Comparison of ENCODE assay signal across 15 mouse cellular contexts in the genomic region with DNA sequence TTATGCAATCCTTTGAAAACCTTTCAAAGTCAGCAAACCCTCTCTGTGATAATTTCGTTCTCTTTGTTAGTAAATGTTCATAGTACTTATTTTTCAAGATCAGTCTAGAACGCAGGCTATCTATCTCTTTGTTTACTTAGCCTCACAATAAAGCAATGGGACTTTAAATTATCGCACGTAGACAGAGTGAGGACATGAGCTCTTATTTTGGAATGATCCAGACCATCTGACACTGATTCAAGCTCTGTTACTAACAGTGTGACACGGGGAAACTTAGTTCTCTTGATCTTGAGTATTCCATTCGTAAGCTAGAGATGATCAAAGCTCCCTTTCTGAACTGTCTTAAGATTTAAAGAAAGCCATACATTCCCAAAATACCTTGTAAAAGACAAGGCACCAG.
"Had no signal": no experiment of that assay in that cellular context is flagged by ENCODE, and none has a peak within 500 bp of the region (broad histone marks: within the 10 kb centered on the region; RNA-seq: fewer than 3 reads in every experiment).

No protein-coding gene starts in this region.

- H3K9me3 ChIP-seq: neural tube, embryonic 15.5 days; stomach, embryonic 15.5 days had no signal

- DNase-seq: retina, postnatal 1 day; right cerebral cortex, adult 18-20 months; right cerebral cortex, postnatal 14 days; right cerebral cortex, postnatal 25 days; right cerebral cortex, postnatal 4 days; spleen, adult 18-20 months; thymus, adult 18-20 months; thymus, adult 2 months; thymus, postnatal 14 days; thymus, postnatal 25 days; thymus, postnatal 36 days; thymus, postnatal 4 days had no signal

- H3K27ac ChIP-seq: neural tube, embryonic 15.5 days; stomach, embryonic 15.5 days; stomach, postnatal 0 days had no signal

- H3K9ac ChIP-seq: neural tube, embryonic 15.5 days; stomach, embryonic 15.5 days had no signal

- H3K4me1 ChIP-seq: neural tube, embryonic 15.5 days had no signal

- H3K27me3 ChIP-seq: neural tube, embryonic 15.5 days; stomach, embryonic 15.5 days had no signal

- H3K4me2 ChIP-seq: neural tube, embryonic 15.5 days; stomach, embryonic 15.5 days had no signal

- H3K36me3 ChIP-seq: neural tube, embryonic 15.5 days; stomach, embryonic 15.5 days had no signal

- H3K4me3 ChIP-seq: neural tube, embryonic 15.5 days; stomach, embryonic 15.5 days had no signal
